Mouse (Mus musculus) cerebellum, postnatal 14 days (tissue): ENCODE data around the gene Kpna7.
A peak's percentile ranks its signal among the peaks of the same experiment; 100 is the strongest.
"Not testable (repeated sequence)": the region's sequence is repeated elsewhere in the genome, so short reads cannot be mapped to it uniquely, and the experiment has no call there.

Experiments used
- DNase-seq, 2 experiments: peaks; one replicate each; pipeline ENCODE4 v3.0.0; 2021; ENCODE audit warnings: mixed read lengths in 2 of 2

The Kpna7 gene

GRCm38 (mm10) chr5:145016761-145017160 lies 67.1 kb downstream of the Kpna7 start:
- not testable (repeated sequence) for DNase-seq

- DNase-seq, result no peak
These were observed 69.6 kb downstream of the Kpna7 start for GRCm38 (mm10) chr5:145014278-145014677.

- no peak for DNase-seq
These were observed 74.8 kb downstream of the Kpna7 start for GRCm38 (mm10) chr5:145008878-145009659.

GRCm38 (mm10) chr5:145005596-145005995 lies 78.2 kb downstream of the Kpna7 start:
- DNase-seq, result no peak

- no peak for DNase-seq
These were observed 79.3 kb downstream of the Kpna7 start for GRCm38 (mm10) chr5:145004495-145004894.

GRCm38 (mm10) chr5:145003362-145003761 lies 80.5 kb downstream of the Kpna7 start:
- no peak for DNase-seq

- peak in 1 of 2 experiments; percentile 26 for DNase-seq
These were observed 85.3 kb downstream of the Kpna7 start for GRCm38 (mm10) chr5:144998491-144998890.

- DNase-seq, result no peak
These were observed 93.3 kb downstream of the Kpna7 start for GRCm38 (mm10) chr5:144990481-144990880.

- DNase-seq, result no peak
These were observed 93.8 kb downstream of the Kpna7 start for GRCm38 (mm10) chr5:144990051-144990450.

- no peak for DNase-seq
These were observed 94.8 kb downstream of the Kpna7 start for GRCm38 (mm10) chr5:144989061-144989405.

GRCm38 (mm10) chr5:144988340-144989060 lies 95.3 kb downstream of the Kpna7 start:
- DNase-seq, result peak; percentile 65 to 73

- DNase-seq, result no peak
These were observed 96.3 kb downstream of the Kpna7 start for GRCm38 (mm10) chr5:144987561-144987960.

GRCm38 (mm10) chr5:144984839-144985238 lies 99.0 kb downstream of the Kpna7 start:
- DNase-seq, result no peak

GRCm38 (mm10) chr5:144983227-144983626 lies 100.6 kb downstream of the Kpna7 start:
- no peak for DNase-seq

GRCm38 (mm10) chr5:144979110-144979509 lies 104.7 kb downstream of the Kpna7 start:
- no peak for DNase-seq

- DNase-seq, result peak in 1 of 2 experiments; percentile 40
These were observed 105.2 kb downstream of the Kpna7 start for GRCm38 (mm10) chr5:144978533-144979107.

GRCm38 (mm10) chr5:144971266-144971665 lies 112.6 kb downstream of the Kpna7 start:
- DNase-seq, result no peak

- peak; percentile 90 to 91 for DNase-seq
These were observed 118.0 kb downstream of the Kpna7 start, which contains the start of gene Smurf1 for GRCm38 (mm10) chr5:144965639-144966351. Gene Smurf1, minus strand, starts transcription at chr5:144965847.

GRCm38 (mm10) chr5:144964872-144965638 lies 118.8 kb downstream of the Kpna7 start:
- peak; percentile 79 to 86 for DNase-seq

GRCm38 (mm10) chr5:144964465-144964864 lies 119.4 kb downstream of the Kpna7 start:
- no peak for DNase-seq

- DNase-seq, result peak in 1 of 2 experiments; percentile 57
These were observed 120.0 kb downstream of the Kpna7 start for GRCm38 (mm10) chr5:144963817-144964261.

- DNase-seq, result peak; percentile 58 to 61
These were observed 120.4 kb downstream of the Kpna7 start for GRCm38 (mm10) chr5:144963401-144963800.
